In the genomic region with DNA sequence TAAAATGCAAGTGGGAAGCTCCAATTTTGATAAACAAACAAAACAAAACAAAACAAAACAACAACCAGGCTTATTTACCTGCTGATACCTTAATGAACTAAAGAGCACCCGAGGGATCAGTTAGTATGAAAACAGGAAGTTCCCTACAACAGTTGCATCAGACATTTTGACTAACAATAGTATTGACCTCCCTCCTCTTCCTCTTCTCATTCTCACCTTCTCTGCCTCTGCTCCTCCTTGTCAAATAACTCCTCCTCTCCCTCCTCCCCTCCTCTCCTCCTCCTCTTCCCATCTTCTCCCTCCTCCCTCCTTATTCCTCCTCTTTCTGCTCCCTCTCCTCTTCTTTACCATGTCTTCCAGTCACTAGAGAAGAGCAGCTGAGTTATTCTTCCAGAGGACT, we compare ENCODE assay signal across 18 mouse cellular contexts. TPM values are rescaled to one million over a fixed set of nuclear protein-coding genes. Genes with fewer than 3 reads are reported as not detected.
"Had no signal": no experiment of that assay in that cellular context is flagged by ENCODE, and none has a peak within 500 bp of the region (broad histone marks: within the 10 kb centered on the region; RNA-seq: fewer than 3 reads in every experiment).

No protein-coding gene starts in this region.

- H3K36me3 ChIP-seq: midbrain, embryonic 13.5 days; midbrain, embryonic 15.5 days; neural tube, embryonic 12.5 days; stomach, embryonic 15.5 days had no signal

- ATAC-seq: midbrain, embryonic 13.5 days; midbrain, embryonic 15.5 days had no signal

- H3K4me3 ChIP-seq: megakaryocyte, embryonic 14.5 days; midbrain, embryonic 13.5 days; midbrain, embryonic 15.5 days; neural tube, embryonic 12.5 days; stomach, embryonic 15.5 days had no signal

- H3K9me3 ChIP-seq: midbrain, embryonic 13.5 days; midbrain, embryonic 15.5 days; neural tube, embryonic 12.5 days; stomach, embryonic 15.5 days had no signal

- H3K9ac ChIP-seq: lung, embryonic 14.5 days; midbrain, embryonic 13.5 days; midbrain, embryonic 15.5 days; neural tube, embryonic 12.5 days; stomach, embryonic 15.5 days had no signal

- H3K27me3 ChIP-seq: megakaryocyte, embryonic 14.5 days; midbrain, embryonic 13.5 days; midbrain, embryonic 15.5 days; neural tube, embryonic 12.5 days; stomach, embryonic 15.5 days had no signal

- H3K4me2 ChIP-seq: lung, embryonic 14.5 days; midbrain, embryonic 11.5 days; midbrain, embryonic 13.5 days; midbrain, embryonic 15.5 days; neural tube, embryonic 12.5 days; stomach, embryonic 15.5 days had no signal

- H3K27ac ChIP-seq: macrophage; midbrain, embryonic 13.5 days; midbrain, embryonic 15.5 days; neural tube, embryonic 12.5 days; stomach, embryonic 15.5 days; stomach, postnatal 0 days had no signal

- DNase-seq: lung, adult 18-20 months; lung, embryonic 14.5 days; lung, postnatal 10 days; right cerebral cortex, postnatal 14 days; thymus, adult 2 months; thymus, postnatal 25 days; thymus, postnatal 4 days had no signal

- H3K4me1 ChIP-seq: megakaryocyte, embryonic 14.5 days; midbrain, embryonic 13.5 days; midbrain, embryonic 15.5 days; neural tube, embryonic 12.5 days; stomach, embryonic 15.5 days had no signal

RNA-seq across cellular contexts. Expression of a gene that starts 22.1 kb away (rescaled TPM):
- total RNA-seq: monocyte, adult 5-6 weeks had no signal
- polyA plus RNA-seq: macrophage; midbrain, embryonic 11.5 days; neural tube, embryonic 12.5 days; neural tube, embryonic 14.5 days; spleen, adult 2 months had no signal
